Mouse (Mus musculus) stomach, embryonic 14.5 days (tissue): Measurements from ENCODE around the gene Arhgef2. TPM values are rescaled to one million over a fixed set of nuclear protein-coding genes. Genes with fewer than 3 reads are reported as not detected.

Source experiments
- ATAC-seq: fragments of 200-750 bp; cut with Nextera tagmentation; 2 replicates; pipeline ENCODE4 v1.8.0; 2017; ENCODE audit warnings: low read depth, moderate TSS enrichment; ENCODE audit not compliant: insufficient number of reproducible peaks, insufficient read depth, low FRiP score
- H3K27ac ChIP-seq: fragments of 300-500 bp; sonication (generic); 2 replicates; pipeline ENCODE4 v1.5.1; 2014; ENCODE audit warnings: mild to moderate bottlenecking, low read length, moderate library complexity, mixed read lengths
- H3K27me3 ChIP-seq: fragments of 300-500 bp; sonication (generic); 2 replicates; pipeline ENCODE4 v1.6.1; 2014; ENCODE audit warnings: low read length, control low read depth, mixed read lengths; ENCODE audit not compliant: control insufficient read depth, insufficient read depth
- H3K36me3 ChIP-seq: fragments of 300-500 bp; sonication (generic); 2 replicates; pipeline ENCODE4 v1.6.1; 2014; ENCODE audit warnings: mild to moderate bottlenecking, control low read depth, low read length, moderate library complexity, mixed read lengths; ENCODE audit not compliant: control insufficient read depth, insufficient read depth
- H3K4me1 ChIP-seq: fragments of 300-500 bp; sonication (generic); 2 replicates; pipeline ENCODE4 v1.6.1; 2014; ENCODE audit warnings: low read length, control low read depth, mixed read lengths; ENCODE audit not compliant: control insufficient read depth, insufficient read depth
- H3K4me2 ChIP-seq: fragments of 300-500 bp; sonication (generic); replicated peaks from 2 replicates; pipeline ENCODE4 v1.6.1; 2014; ENCODE audit warnings: low read depth, low read length, control low read depth
- H3K4me3 ChIP-seq: fragments of 300-500 bp; sonication (generic); 2 replicates; pipeline ENCODE4 v1.5.1; 2014; ENCODE audit warnings: low read depth, low read length, control low read depth
- H3K9ac ChIP-seq: fragments of 300-500 bp; sonication (generic); replicated peaks from 2 replicates; pipeline ENCODE4 v1.6.1; 2014; ENCODE audit warnings: low read depth, mild to moderate bottlenecking, control low read depth, low read length, moderate library complexity, mixed read lengths
- H3K9me3 ChIP-seq: fragments of 300-500 bp; sonication (generic); 2 replicates; pipeline ENCODE4 v1.6.1; 2016; ENCODE audit warnings: low read depth, low read length, control low read depth; ENCODE audit not compliant: control insufficient read depth
- WGBS: fragments of 180-500 bp; shearing (Covaris S2); extraction: QIAGEN DNeasy Blood & Tissue Kit; methylation state at CpG from one replicate; pipeline ENCODE4 v1.1.7; 2014; 5-methylcytosine and 5-hydroxymethylcytosine counted together
- polyA plus RNA-seq: library from polyadenylated mRNA; unstranded; fragments of >200 nt; fragmentation: Nextera tagmentation; extraction: Ambion mirVana; gene quantifications from 2 replicates; pipeline ENCODE4 v1.2.1, GENCODE M21; 2014

Arhgef2 gene
- polyA plus RNA-seq, 1 experiment from 2014 or later, result 119 TPM

DNA sequence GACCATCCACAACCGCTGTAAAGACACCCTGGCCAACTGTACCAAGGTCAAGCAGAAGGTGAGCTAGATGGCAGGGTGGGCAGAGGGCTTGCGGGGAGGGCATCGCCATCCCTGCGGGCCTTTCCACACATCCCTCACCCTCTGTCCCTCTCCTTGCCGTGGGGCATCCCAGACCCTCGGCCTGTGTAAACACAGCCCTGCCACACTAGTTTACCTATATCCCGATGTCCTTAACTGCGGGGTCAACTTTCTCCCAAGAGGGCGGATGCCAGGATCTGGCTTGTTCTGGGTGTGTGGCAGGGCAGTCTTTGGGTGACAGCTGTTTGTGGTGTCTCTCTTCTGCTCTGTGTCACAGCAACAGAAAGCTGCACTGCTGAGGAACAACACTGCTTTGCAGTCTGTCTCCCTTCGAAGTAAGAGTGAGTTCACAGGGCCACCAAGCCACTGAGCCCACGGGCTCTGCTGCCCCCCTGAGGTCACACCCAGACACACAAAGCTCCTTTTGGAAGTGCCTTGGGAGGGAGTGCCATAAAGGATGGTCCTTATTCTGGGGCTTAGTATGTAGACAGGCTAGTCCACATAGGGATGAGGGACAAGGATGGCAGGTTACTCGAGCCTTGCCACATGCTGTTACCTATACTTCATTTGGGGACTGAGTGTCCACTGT is 26.3 kb downstream of the Arhgef2 start:
- Histone ChIP-seq H3K27ac (no peak overlapping the region), H3K9me3 (no peaks in the 10 kb centered on the region), H3K4me2 (no peak overlapping the region), H3K9ac (no peak overlapping the region), H3K27me3 (no peaks in the 10 kb centered on the region), H3K4me1 (peaks cover 5% of the 10 kb centered on the region; the same call in 1 of the 2 replicates), H3K4me3 (no peak overlapping the region), H3K36me3 (peaks cover 82% of the 10 kb centered on the region)
- WGBS, result 70% methylated on average over 12 of the region's 12 CpGs
- ATAC-seq, result no peak

DNA sequence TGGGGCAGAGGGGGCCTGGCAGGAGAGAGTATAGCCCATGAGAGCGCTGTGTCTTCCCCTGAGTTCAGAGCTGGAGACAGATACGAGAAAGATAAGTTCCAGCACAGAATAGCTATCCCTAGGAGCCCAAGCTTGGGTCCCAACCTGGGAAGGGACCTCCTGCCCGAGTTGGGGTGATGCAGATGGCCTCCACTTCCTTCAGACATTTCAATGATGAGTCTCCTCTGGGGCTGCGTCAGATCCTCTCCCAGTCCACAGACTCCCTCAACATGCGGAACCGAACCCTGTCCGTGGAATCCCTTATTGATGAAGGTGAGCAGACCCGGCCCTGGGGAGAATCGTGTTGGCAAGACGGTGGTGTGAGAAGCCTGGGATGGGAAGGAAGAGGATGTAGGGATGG is 27.3 kb downstream of the Arhgef2 start:
- Histone ChIP-seq H3K4me3 (no peak overlapping the region), H3K27ac (no peak overlapping the region), H3K4me1 (no peaks in the 10 kb centered on the region), H3K4me2 (no peak overlapping the region), H3K36me3 (peaks cover 82% of the 10 kb centered on the region), H3K27me3 (no peaks in the 10 kb centered on the region), H3K9me3 (no peaks in the 10 kb centered on the region), H3K9ac (no peak overlapping the region)
- 92% methylated on average over 10 of the region's 10 CpGs for WGBS
- no peak for ATAC-seq

DNA sequence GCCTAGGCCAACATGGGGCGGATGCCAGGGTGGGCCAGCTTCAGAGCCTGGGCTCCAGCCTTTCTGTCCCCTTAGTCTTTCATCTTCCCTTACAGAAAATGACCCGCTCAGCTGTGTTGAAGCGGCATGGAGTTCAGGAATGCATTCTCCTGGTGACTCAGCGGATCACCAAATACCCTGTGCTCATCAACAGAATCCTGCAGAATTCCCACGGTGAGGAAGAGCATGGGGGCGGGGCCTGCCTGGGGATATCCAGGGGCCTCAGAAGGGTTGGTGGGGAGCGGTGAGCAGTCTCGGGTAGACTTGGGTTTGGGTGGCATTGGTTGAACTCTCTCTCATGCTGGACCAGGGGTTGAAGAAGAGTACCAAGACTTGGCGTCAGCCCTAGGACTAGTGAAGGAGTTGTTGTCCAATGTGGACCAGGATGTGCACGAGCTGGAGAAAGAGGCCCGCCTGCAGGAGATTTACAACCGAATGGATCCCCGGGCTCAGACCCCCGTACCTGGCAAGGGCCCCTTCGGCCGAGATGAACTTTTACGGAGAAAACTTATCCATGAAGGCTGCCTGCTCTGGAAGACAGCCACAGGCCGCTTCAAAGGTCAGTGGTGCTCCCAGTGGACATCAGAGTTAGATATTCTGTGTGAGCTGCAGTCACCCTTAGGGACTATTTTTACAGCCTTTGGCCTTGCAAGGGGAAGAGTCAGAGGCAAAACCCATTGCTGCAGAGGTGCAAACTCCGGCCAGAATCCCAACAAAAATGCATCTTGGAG is 29.9 kb downstream of the Arhgef2 start:
- no peaks in the 10 kb centered on the region for H3K27me3 ChIP-seq
- ATAC-seq, result no peak
- H3K4me1 ChIP-seq, result no peaks in the 10 kb centered on the region
- H3K4me3 ChIP-seq, result no peak overlapping the region
- peaks cover 85% of the 10 kb centered on the region for H3K36me3 ChIP-seq
- WGBS, result 92% methylated on average over 19 of the region's 19 CpGs
- H3K9ac ChIP-seq, result no peak overlapping the region
- H3K4me2 ChIP-seq, result no peak overlapping the region
- no peak overlapping the region for H3K27ac ChIP-seq
- no peaks in the 10 kb centered on the region for H3K9me3 ChIP-seq

DNA sequence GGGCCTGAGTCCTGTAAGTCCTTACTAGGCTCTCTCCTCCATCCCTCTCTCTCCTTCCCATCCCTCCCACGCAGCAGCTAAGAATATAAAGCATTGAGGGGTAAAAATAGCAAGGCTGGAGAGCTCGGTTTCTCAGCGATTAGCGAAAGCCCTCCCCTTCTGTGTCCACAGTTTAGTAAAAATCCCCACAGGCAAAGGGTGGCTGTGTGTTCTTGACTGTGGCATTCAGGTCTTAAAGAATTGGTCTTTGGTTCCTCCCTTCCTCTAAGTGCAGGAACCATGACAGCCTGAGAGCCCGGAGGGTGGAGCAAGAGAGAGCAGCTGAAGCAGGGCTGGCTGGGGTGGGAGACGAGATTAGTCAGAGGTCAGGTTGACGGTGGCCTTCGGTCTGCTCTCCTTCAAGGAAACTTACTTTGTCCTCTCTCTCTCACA is 30.8 kb downstream of the Arhgef2 start:
- no peak overlapping the region for H3K4me2 ChIP-seq
- H3K27me3 ChIP-seq, result no peaks in the 10 kb centered on the region
- no peaks in the 10 kb centered on the region for H3K4me1 ChIP-seq
- H3K9me3 ChIP-seq, result no peaks in the 10 kb centered on the region
- no peak overlapping the region for H3K9ac ChIP-seq
- no peak for ATAC-seq
- H3K36me3 ChIP-seq, result peaks cover 81% of the 10 kb centered on the region
- no peak overlapping the region for H3K4me3 ChIP-seq
- 92% methylated on average over 8 of the region's 8 CpGs for WGBS
- no peak overlapping the region for H3K27ac ChIP-seq

DNA sequence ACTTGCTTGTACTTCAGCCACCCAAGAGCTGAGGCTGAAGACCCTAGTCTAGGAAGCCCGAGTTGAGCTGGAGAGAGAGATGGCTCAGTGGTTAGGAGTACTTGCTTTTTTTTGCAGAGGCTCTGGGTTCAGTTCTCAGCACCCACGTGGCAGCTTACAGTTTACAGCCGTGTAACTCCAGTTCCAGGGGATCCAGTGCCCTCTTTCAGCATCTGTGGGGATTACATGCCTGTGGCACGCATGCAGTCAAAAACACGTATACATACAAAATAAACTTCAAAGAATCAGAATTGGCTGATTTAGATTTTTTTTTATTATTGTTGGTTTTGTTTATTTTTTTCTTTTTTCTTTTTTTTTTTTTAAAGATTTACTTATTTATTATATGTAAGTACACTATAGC is 31.4 kb downstream of the Arhgef2 start:
- Histone ChIP-seq H3K27ac (no peak overlapping the region), H3K4me1 (no peaks in the 10 kb centered on the region)
- 93% methylated on average over 5 of the region's 5 CpGs for WGBS

DNA sequence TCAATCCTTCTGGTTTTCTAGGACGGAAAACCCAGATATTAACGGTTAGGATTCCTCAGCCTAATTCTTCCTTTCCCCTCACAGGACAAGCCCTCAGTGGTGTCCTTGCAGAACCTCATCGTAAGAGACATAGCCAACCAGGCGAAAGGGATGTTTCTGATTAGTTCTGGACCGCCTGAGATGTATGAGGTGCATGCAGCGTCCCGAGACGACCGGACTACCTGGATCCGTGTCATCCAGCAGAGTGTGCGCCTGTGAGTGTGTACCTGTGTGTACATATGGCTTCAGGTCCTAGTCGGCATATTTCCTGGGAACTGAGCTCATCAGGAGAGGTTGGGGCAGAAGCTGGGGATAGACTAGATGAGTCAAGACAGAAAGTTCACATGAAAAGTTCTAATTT is 33.5 kb downstream of the Arhgef2 start:
- WGBS, result 95% methylated on average over 12 of the region's 12 CpGs
- Histone ChIP-seq H3K4me2 (no peak overlapping the region), H3K4me1 (no peaks in the 10 kb centered on the region), H3K9me3 (no peaks in the 10 kb centered on the region), H3K36me3 (peaks cover 80% of the 10 kb centered on the region), H3K27ac (no peak overlapping the region), H3K4me3 (no peak overlapping the region), H3K27me3 (no peaks in the 10 kb centered on the region), H3K9ac (no peak overlapping the region)
- ATAC-seq, result no peak

More for the DNA sequence above, 31.4 kb downstream of the Arhgef2 start:
- H3K9ac ChIP-seq, result no peak overlapping the region
- no peaks in the 10 kb centered on the region for H3K9me3 ChIP-seq
- H3K36me3 ChIP-seq, result peaks cover 80% of the 10 kb centered on the region
- no peak overlapping the region for H3K4me2 ChIP-seq
- H3K27me3 ChIP-seq, result no peaks in the 10 kb centered on the region
- H3K4me3 ChIP-seq, result no peak overlapping the region
- no peak for ATAC-seq

DNA sequence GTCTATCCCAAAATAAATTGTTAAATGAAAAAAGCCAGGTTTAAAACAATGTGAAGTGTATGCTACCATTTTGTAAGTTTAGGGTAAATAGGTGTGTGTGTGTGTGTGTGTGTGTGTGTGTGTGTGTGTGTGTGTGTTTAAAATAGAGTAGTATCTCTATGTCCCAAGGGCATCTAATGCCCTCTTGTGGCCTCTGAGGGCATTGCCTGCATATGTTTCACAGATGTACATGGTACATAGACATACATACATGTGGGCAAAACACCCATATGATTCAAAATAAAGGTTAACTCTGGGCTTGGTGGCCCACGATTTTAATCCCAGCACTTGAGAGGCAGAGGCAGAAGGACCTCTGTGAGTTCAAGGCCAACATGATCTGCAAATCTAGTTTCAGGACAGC is 34.9 kb downstream of the Arhgef2 start:
- H3K27me3 ChIP-seq, result no peaks in the 10 kb centered on the region
- no peak overlapping the region for H3K4me3 ChIP-seq
- ATAC-seq, result no peak
- H3K36me3 ChIP-seq, result peaks cover 79% of the 10 kb centered on the region
- no peak overlapping the region for H3K27ac ChIP-seq
- no peak overlapping the region for H3K9ac ChIP-seq
- H3K4me1 ChIP-seq, result no peaks in the 10 kb centered on the region
- WGBS, result 76% methylated on average over 1 of the region's 1 CpGs
- no peaks in the 10 kb centered on the region for H3K9me3 ChIP-seq
- no peak overlapping the region for H3K4me2 ChIP-seq

DNA sequence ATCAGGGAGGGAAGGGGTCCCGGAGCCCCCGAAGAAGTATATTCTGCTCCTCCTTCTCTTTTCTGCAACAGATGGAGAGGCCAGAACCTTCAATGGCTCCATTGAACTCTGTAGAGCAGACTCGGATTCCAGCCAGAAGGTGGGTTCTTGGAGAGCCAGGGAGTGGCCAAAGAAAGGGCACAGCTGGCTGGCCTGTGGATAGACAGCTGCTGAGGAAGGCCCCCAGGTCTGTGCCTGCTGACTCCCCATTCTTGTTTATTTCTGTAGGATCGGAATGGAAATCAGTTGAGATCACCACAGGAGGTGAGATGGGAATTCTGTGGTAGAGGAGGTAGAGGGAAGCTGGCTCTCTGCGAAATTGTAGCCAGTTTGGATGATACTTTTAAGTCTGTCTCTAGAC is 37.3 kb downstream of the Arhgef2 start:
- Histone ChIP-seq H3K36me3 (peaks cover 83% of the 10 kb centered on the region), H3K9me3 (no peaks in the 10 kb centered on the region), H3K4me2 (no peak overlapping the region), H3K4me1 (no peaks in the 10 kb centered on the region), H3K27me3 (no peaks in the 10 kb centered on the region), H3K9ac (no peak overlapping the region), H3K27ac (no peak overlapping the region), H3K4me3 (no peak overlapping the region)
- 80% methylated on average over 5 of the region's 5 CpGs for WGBS
- no peak for ATAC-seq
